Mouse (Mus musculus) midbrain, embryonic 12.5 days (tissue): ENCODE results near the gene Acta2. TPM values are rescaled to one million over a fixed set of nuclear protein-coding genes. Genes with fewer than 3 reads are reported as not detected.
A peak's percentile ranks its signal among the peaks of the same experiment; 100 is the strongest.

Experiments
- ATAC-seq: fragments of 200-750 bp; cut with Nextera tagmentation; 2 replicates; pipeline ENCODE4 v1.8.0; 2017; ENCODE audit warnings: low read depth, moderate TSS enrichment, moderate library complexity; ENCODE audit not compliant: low FRiP score
- H3K27ac ChIP-seq: fragments of 300-500 bp; sonication (generic); replicated peaks from 2 replicates; pipeline ENCODE4 v1.5.1; 2016; ENCODE audit warnings: mild to moderate bottlenecking
- H3K27me3 ChIP-seq: fragments of 300-500 bp; sonication (generic); 2 replicates; pipeline ENCODE4 v1.6.1; 2016; ENCODE audit warnings: mild to moderate bottlenecking
- H3K36me3 ChIP-seq: fragments of 300-500 bp; sonication (generic); 2 replicates; pipeline ENCODE4 v1.6.1; 2016
- H3K4me1 ChIP-seq: fragments of 300-500 bp; sonication (generic); 2 replicates; pipeline ENCODE4 v1.6.1; 2016
- H3K4me2 ChIP-seq: fragments of 300-500 bp; sonication (generic); replicated peaks from 2 replicates; pipeline ENCODE4 v1.6.1; 2016; ENCODE audit warnings: mild to moderate bottlenecking, moderate library complexity
- H3K4me3 ChIP-seq: fragments of 300-500 bp; sonication (generic); 2 replicates; pipeline ENCODE4 v1.5.1; 2016; ENCODE audit warnings: mild to moderate bottlenecking
- H3K9ac ChIP-seq: fragments of 300-500 bp; sonication (generic); replicated peaks from 2 replicates; pipeline ENCODE4 v1.6.1; 2016; ENCODE audit warnings: mild to moderate bottlenecking, moderate library complexity
- H3K9me3 ChIP-seq: fragments of 300-500 bp; sonication (generic); 2 replicates; pipeline ENCODE4 v1.6.1; 2016; ENCODE audit warnings: mild to moderate bottlenecking
- WGBS: fragments of 180-500 bp; shearing (Covaris S2); methylation state at CpG from one replicate; pipeline ENCODE4 v1.1.7; 2016; 5-methylcytosine and 5-hydroxymethylcytosine counted together
- polyA plus RNA-seq: library from polyadenylated mRNA; unstranded; fragments of >200 nt; fragmentation: Nextera tagmentation; extraction: Ambion mirVana; gene quantifications from 2 replicates; pipeline ENCODE4 v1.2.1, GENCODE M21; 2016

The Acta2 gene
- polyA plus RNA-seq, result 62.2 and 79.9 TPM in 2 replicates

DNA sequence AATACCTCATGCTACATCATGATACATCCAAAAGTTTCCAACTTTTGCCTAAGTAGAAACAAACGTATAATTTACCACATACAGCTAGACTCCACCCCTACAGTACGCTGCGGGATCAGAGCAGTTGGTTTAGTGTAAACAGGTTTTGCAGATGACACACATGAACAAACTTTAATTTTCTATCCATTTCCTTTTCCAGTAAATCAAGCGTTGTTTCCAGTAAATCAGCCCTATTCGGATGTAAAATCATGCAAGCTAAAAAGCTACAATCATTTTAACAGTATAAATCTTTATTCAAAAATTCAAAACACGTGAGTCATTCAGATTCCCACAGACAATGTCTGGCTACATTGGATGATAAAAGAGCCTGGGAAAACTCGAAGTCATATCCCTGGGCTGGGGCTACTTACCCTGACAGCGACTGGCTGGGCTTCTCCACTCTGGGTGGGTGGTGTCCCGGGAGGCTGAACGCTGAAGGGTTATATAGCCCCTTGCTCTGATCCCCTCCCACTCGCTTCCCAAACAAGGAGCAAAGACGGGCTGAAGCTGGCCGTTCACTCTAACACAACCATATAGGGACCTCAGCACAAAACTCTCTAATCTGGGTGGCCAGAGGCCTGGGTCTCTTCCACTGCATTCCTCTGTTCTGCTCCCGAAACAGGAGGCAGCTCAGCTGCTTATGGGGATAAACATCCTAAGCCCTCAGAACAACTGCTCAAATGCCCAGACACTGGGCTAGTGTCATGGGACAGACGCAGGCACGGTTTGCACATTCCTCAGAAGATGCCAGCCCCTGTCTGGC, at the start of gene Acta2:
TSS of gene Acta2 (minus strand) at position 711 of the 802 bp plus-strand sequence.
- no peak within 1 kb of the TSS for H3K4me2 ChIP-seq
- no peak within 1 kb of the TSS for H3K4me3 ChIP-seq
- no peaks in the 10 kb centered on the region for H3K36me3 ChIP-seq
- H3K27me3 ChIP-seq, result no peaks in the 10 kb centered on the region
- no peak within 1 kb of the TSS for H3K9ac ChIP-seq
- no peaks in the 10 kb centered on the region for H3K4me1 ChIP-seq
- no peaks in the 10 kb centered on the region for H3K9me3 ChIP-seq
- no peak within 1 kb of the TSS for H3K27ac ChIP-seq
- ATAC-seq, result no peak
- WGBS, result 68% methylated on average over 16 of the region's 16 CpGs

DNA sequence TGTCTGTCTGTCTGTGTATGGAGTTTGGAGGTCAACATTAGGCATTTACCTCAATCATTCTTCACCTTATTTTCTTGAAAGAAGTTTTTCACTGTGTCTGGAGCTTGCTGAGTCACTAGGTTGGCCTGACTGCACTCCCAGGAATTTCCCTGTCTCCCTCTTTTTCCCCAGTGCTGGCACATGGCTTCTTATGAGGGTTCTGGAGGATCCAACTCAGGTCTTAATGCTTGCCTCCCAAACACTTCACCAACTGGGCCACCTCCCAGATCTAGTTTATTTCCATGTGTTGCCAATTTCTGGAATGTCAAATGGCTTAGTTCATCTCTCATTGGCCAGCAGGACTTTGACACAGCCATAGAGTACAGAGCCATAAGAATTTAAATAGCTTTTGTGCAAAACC, 49.5 kb upstream of the Acta2 start:
- Histone ChIP-seq H3K27me3 (no peaks in the 10 kb centered on the region), H3K9ac (no peak overlapping the region), H3K4me3 (no peak overlapping the region), H3K4me1 (no peaks in the 10 kb centered on the region), H3K27ac (no peak overlapping the region), H3K4me2 (no peak overlapping the region), H3K36me3 (no peaks in the 10 kb centered on the region), H3K9me3 (no peaks in the 10 kb centered on the region)
- no peak for ATAC-seq

DNA sequence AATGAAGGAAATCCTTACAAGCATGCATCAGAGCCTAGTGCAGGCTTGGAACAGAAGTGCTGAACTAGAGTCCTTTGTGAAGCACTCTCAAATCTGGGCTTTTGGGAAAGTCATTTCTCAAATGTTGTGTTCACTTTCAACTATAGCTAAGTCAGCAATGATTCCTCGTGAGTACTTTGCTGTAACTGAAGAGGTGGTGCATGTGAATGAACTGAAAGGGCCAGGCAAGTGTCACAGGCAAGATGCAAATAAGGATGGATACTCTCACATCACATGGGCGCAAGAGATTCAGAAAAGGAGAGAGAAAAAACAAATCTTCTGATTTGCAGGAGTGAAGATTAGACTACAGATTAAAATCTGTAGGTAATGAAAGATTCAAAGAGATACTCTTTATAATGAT, 45.0 kb upstream of the Acta2 start:
- Histone ChIP-seq H3K27me3 (no peaks in the 10 kb centered on the region), H3K4me1 (no peaks in the 10 kb centered on the region), H3K9ac (no peak overlapping the region), H3K4me3 (no peak overlapping the region), H3K27ac (no peak overlapping the region), H3K9me3 (no peaks in the 10 kb centered on the region), H3K36me3 (no peaks in the 10 kb centered on the region), H3K4me2 (no peak overlapping the region)
- WGBS, result 81% methylated on average over 2 of the region's 2 CpGs
- no peak for ATAC-seq

GRCm38 (mm10) chr19:34299229-34299628, 43.8 kb upstream of the Acta2 start:
- Histone ChIP-seq H3K4me2 (no peak overlapping the region), H3K27ac (no peak overlapping the region), H3K27me3 (no peaks in the 10 kb centered on the region), H3K9me3 (no peaks in the 10 kb centered on the region), H3K4me3 (no peak overlapping the region), H3K36me3 (no peaks in the 10 kb centered on the region), H3K9ac (no peak overlapping the region), H3K4me1 (no peaks in the 10 kb centered on the region)
- ATAC-seq, result no peak
- 78% methylated on average over 4 of the region's 4 CpGs for WGBS

DNA sequence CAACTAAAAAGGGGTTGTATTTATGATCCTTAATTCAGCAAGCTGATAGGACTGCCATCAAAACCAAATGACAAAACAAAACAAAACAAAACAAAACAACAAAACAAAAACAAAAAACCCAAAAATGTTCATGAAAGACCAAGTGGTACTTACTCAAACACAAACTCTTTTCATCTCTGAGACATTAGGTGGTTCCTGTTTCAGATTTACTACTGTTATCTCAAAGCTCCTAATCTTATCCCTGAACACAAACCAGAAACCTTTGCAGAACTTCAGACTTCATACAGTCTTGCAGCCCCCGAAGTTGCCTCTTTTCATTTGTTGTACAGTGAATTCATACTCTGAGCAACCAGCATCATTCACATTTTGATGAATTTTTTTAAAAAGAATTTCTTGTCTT, 43.1 kb upstream of the Acta2 start:
- Histone ChIP-seq H3K9me3 (no peaks in the 10 kb centered on the region), H3K27ac (no peak overlapping the region), H3K27me3 (no peaks in the 10 kb centered on the region), H3K9ac (no peak overlapping the region), H3K4me3 (no peak overlapping the region), H3K4me2 (no peak overlapping the region), H3K36me3 (no peaks in the 10 kb centered on the region), H3K4me1 (no peaks in the 10 kb centered on the region)
- no peak for ATAC-seq
- WGBS, result 89% methylated on average over 1 of the region's 1 CpGs

GRCm38 (mm10) chr19:34295442-34295841, 40.1 kb upstream of the Acta2 start:
- no peak for ATAC-seq
- H3K4me3 ChIP-seq, result no peak overlapping the region
- no peak overlapping the region for H3K9ac ChIP-seq
- H3K4me2 ChIP-seq, result no peak overlapping the region
- H3K36me3 ChIP-seq, result no peaks in the 10 kb centered on the region
- peaks cover 5% of the 10 kb centered on the region; the same call in 1 of the 2 replicates for H3K4me1 ChIP-seq
- peaks cover 20% of the 10 kb centered on the region; the same call in 1 of the 2 replicates for H3K27me3 ChIP-seq
- no peaks in the 10 kb centered on the region for H3K9me3 ChIP-seq
- WGBS, result 72% methylated on average over 6 of the region's 6 CpGs
- no peak overlapping the region for H3K27ac ChIP-seq

DNA sequence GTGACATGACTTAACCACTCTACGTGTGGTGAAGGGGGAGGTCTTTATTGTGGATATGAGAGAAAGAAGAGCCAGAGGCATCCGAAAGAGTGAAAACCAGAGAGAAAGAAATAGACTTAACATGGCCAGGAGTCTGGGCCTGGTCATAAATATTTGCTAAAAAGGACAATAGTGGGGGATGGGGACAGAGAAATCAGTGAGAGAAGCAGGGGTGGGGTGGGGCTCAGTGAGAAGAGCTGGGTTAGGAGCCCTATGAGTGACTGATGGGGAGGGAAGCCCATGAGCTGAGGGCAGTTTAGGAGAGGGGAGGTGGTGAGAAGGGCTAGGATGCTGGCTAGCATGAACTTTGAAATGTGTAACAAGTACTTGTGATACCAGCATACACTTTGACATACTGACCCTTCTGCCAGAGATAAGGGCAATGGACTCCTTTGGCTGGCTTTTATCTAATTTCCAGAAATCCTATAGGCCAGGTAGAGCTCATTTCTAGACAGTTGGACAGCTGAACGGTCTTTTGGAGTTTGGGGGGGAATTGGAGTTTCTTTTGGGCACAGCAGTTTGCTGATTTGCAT, 38.1 kb upstream of the Acta2 start:
- WGBS, result 75% methylated on average over 3 of the region's 3 CpGs
- H3K9ac ChIP-seq, result no peak overlapping the region
- H3K27me3 ChIP-seq, result peaks cover 20% of the 10 kb centered on the region; the same call in 1 of the 2 replicates
- H3K4me1 ChIP-seq, result peaks cover 11% of the 10 kb centered on the region; the same call in 1 of the 2 replicates
- ATAC-seq, result no peak
- H3K9me3 ChIP-seq, result no peaks in the 10 kb centered on the region
- no peak overlapping the region for H3K4me3 ChIP-seq
- H3K36me3 ChIP-seq, result no peaks in the 10 kb centered on the region
- no peak overlapping the region for H3K4me2 ChIP-seq
- H3K27ac ChIP-seq, result no peak overlapping the region

GRCm38 (mm10) chr19:34292701-34293100, 37.3 kb upstream of the Acta2 start:
- Histone ChIP-seq H3K9me3 (no peaks in the 10 kb centered on the region), H3K27ac (no peak overlapping the region), H3K27me3 (peaks cover 20% of the 10 kb centered on the region; the same call in 1 of the 2 replicates), H3K4me1 (peaks cover 11% of the 10 kb centered on the region; the same call in 1 of the 2 replicates), H3K36me3 (no peaks in the 10 kb centered on the region), H3K9ac (no peak overlapping the region), H3K4me2 (no peak overlapping the region), H3K4me3 (no peak overlapping the region)
- no peak for ATAC-seq
- 77% methylated on average over 2 of the region's 2 CpGs for WGBS

DNA sequence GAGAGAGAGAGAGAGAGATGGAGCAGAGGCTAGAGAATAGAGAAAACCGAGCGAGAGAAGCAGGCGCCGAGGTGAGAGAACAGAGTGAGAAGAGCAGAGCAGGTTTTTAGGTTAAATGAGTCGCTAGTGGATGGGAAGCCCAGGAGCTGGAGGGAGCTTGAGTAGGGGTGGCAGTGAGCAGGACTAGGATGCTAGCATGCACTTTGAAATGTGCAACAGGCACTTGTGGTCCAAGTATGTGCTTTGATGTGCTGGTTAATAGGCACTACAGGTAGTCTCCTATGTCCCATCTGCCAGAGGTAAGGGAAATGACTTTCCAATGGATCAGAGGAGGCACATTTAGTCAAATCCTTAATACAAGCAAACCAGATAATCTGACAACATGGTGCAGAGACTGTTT, 36.6 kb upstream of the Acta2 start:
- H3K36me3 ChIP-seq, result no peaks in the 10 kb centered on the region
- peaks cover 20% of the 10 kb centered on the region; the same call in 1 of the 2 replicates for H3K27me3 ChIP-seq
- H3K9ac ChIP-seq, result no peak overlapping the region
- H3K4me2 ChIP-seq, result no peak overlapping the region
- no peaks in the 10 kb centered on the region for H3K9me3 ChIP-seq
- no peak for ATAC-seq
- peaks cover 11% of the 10 kb centered on the region; the same call in 1 of the 2 replicates for H3K4me1 ChIP-seq
- WGBS, result 83% methylated on average over 5 of the region's 5 CpGs
- H3K4me3 ChIP-seq, result no peak overlapping the region
- H3K27ac ChIP-seq, result no peak overlapping the region

GRCm38 (mm10) chr19:34291379-34291778, 36.0 kb upstream of the Acta2 start:
- H3K27me3 ChIP-seq, result peaks cover 20% of the 10 kb centered on the region; the same call in 1 of the 2 replicates
- H3K36me3 ChIP-seq, result no peaks in the 10 kb centered on the region
- H3K9ac ChIP-seq, result no peak overlapping the region
- peaks cover 11% of the 10 kb centered on the region; the same call in 1 of the 2 replicates for H3K4me1 ChIP-seq
- H3K4me2 ChIP-seq, result no peak overlapping the region; the same call in 1 of the 2 replicates
- H3K27ac ChIP-seq, result no peak overlapping the region
- H3K9me3 ChIP-seq, result no peaks in the 10 kb centered on the region
- WGBS, result 71% methylated on average over 8 of the region's 8 CpGs
- ATAC-seq, result no peak
- H3K4me3 ChIP-seq, result no peak overlapping the region

DNA sequence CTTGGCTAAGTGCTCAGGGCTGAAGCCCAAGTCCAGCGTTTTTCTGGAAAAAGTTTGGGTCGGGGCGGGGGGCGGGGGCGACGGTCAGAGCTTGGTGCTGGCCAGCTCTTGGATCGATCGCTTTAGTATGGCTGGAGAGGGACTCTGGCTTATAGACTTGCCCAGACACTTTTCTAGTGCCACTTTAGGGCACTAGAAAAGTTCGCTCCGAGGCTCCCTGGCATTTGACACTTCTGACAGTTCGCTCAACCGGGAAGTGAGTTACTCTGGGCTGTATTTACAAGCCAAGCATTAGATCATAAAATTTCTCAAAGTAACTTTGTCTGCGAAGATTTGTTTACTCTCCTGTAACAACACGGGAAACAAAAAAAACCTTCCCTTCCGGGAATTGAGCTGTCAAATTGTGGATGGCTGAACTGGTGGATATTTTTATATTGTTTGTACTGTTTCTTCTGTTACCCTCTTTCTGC, 35.5 kb upstream of the Acta2 start:
- 23% methylated on average over 15 of the region's 15 CpGs for WGBS
- peaks cover 11% of the 10 kb centered on the region; the same call in 1 of the 2 replicates for H3K4me1 ChIP-seq
- H3K36me3 ChIP-seq, result no peaks in the 10 kb centered on the region
- peak overlapping the region; percentile 35 for H3K4me3 ChIP-seq
- no peaks in the 10 kb centered on the region for H3K9me3 ChIP-seq
- H3K4me2 ChIP-seq, result peak overlapping the region; percentile 61
- peak; percentile 46; the same call in 1 of the 2 replicates for ATAC-seq
- H3K27me3 ChIP-seq, result peaks cover 20% of the 10 kb centered on the region; the same call in 1 of the 2 replicates
- H3K9ac ChIP-seq, result 0 out of 2 replicates have a peak overlapping the region, but pooled peaks have one; percentile 34
- H3K27ac ChIP-seq, result no peak overlapping the region
